Comparison of ENCODE assay signal across 17 mouse cellular contexts in the genomic region with DNA sequence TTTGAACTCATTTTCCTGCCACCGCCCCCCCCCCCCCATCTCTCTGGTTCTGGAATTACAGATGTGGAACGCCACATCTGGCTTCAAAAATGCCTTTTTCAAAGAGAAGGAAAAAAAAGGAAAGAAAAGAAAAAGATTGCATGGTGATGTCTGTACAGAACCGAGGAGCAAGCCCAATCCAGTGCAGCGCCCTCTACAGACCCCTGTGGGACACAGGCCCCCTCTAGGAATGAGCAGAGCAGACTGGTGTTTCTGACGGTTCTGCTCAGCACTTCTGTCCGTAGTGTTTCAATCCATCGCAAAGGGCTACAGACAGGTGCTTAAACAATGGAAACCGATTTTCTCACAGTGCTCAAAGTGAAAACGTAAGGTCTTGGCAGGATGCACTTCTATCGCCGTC. TPM values are rescaled to one million over a fixed set of nuclear protein-coding genes. Genes with fewer than 3 reads are reported as not detected.
DNase-seq lines count a peak whose midpoint lies in the region; ATAC-seq and TF ChIP-seq lines count a peak whose summit lies in the region.
"Had no signal": no experiment of that assay in that cellular context is flagged by ENCODE, and none has a peak within 500 bp of the region (broad histone marks: within the 10 kb centered on the region; RNA-seq: fewer than 3 reads in every experiment).

No protein-coding gene starts in this region.

- H3K9me3 ChIP-seq in heart, embryonic 13.5 days = no peaks in the 10 kb centered on the region
- no peaks in the 10 kb centered on the region for H3K9me3 ChIP-seq in liver, embryonic 14.5 days (ENCODE audit: control insufficient read depth, low read length)
- no peaks in the 10 kb centered on the region for H3K9me3 ChIP-seq in liver, embryonic 11.5 days (ENCODE audit: control insufficient read depth, low read length)
- H3K9me3 ChIP-seq in ES-Bruce4 (replicated peaks; ENCODE audit: control insufficient read depth, insufficient read depth, low read length, poor library complexity, severe bottlenecking) = no peaks in the 10 kb centered on the region
- H3K9me3 ChIP-seq: limb, embryonic 15.5 days; neural tube, embryonic 12.5 days; stomach, embryonic 15.5 days had no signal

- peak; percentile 21; the same call in 1 of the 2 replicates for TF ChIP-seq CTCF in liver, embryonic 14.5 days (IDR thresholded peaks at IDR 0.05; ENCODE audit: low read depth)
- TF ChIP-seq CTCF in ES-Bruce4 (IDR thresholded peaks at IDR 0.05; ENCODE audit: low read depth, low read length) = peak; percentile 51

- H3K36me3 ChIP-seq in heart, embryonic 13.5 days = no peaks in the 10 kb centered on the region
- no peaks in the 10 kb centered on the region for H3K36me3 ChIP-seq in liver, embryonic 14.5 days (replicated peaks; ENCODE audit: control insufficient read depth, insufficient read depth, low read depth)
- no peaks in the 10 kb centered on the region for H3K36me3 ChIP-seq in liver, embryonic 11.5 days (ENCODE audit: control insufficient read depth, insufficient read depth, low read length)
- H3K36me3 ChIP-seq in ES-Bruce4 (ENCODE audit: control insufficient read depth, insufficient read depth, low read length, poor library complexity, severe bottlenecking) = no peaks in the 10 kb centered on the region
- H3K36me3 ChIP-seq: limb, embryonic 15.5 days; neural tube, embryonic 12.5 days; stomach, embryonic 15.5 days had no signal

- intact Hi-C loops in heart, postnatal 14 days (cut with DNase I) = no loop called here

- H3K27me3 ChIP-seq in heart, embryonic 13.5 days (replicated peaks) = peaks cover 32% of the 10 kb centered on the region
- H3K27me3 ChIP-seq in liver, embryonic 14.5 days (ENCODE audit: control insufficient read depth, insufficient read depth, low read length) = no peaks in the 10 kb centered on the region
- no peaks in the 10 kb centered on the region for H3K27me3 ChIP-seq in liver, embryonic 11.5 days (replicated peaks; ENCODE audit: control insufficient read depth, insufficient read depth, low read length)
- H3K27me3 ChIP-seq in ES-Bruce4 (ENCODE audit: control insufficient read depth, insufficient read depth, low read length, poor library complexity, severe bottlenecking) = no peaks in the 10 kb centered on the region
- H3K27me3 ChIP-seq: neural tube, embryonic 12.5 days; stomach, embryonic 15.5 days had no signal

- H3K9ac ChIP-seq in heart, embryonic 13.5 days = peak overlapping the region; percentile 37; the same call in 1 of the 2 replicates
- no peak overlapping the region for H3K9ac ChIP-seq in liver, embryonic 14.5 days (replicated peaks)
- H3K9ac ChIP-seq in liver, embryonic 11.5 days (ENCODE audit: low read depth, low read length) = no peak overlapping the region
- no peak overlapping the region for H3K9ac ChIP-seq in ES-Bruce4 (ENCODE audit: low read depth, poor library complexity, severe bottlenecking)
- H3K9ac ChIP-seq: limb, embryonic 15.5 days; neural tube, embryonic 12.5 days; stomach, embryonic 15.5 days had no signal

- no peak for TF ChIP-seq POLR2A in ES-Bruce4 (IDR thresholded peaks at IDR 0.05; ENCODE audit: insufficient read depth, low read length)

- no peak for TF ChIP-seq EP300 in liver, embryonic 14.5 days (IDR thresholded peaks at IDR 0.05; ENCODE audit: low read depth)
- TF ChIP-seq EP300 in ES-Bruce4 (IDR thresholded peaks at IDR 0.05; ENCODE audit: insufficient read depth, low read depth, low read length) = no peak

- no peak for ATAC-seq in heart, embryonic 13.5 days (ENCODE audit: extremely low read depth, insufficient number of reproducible peaks, low FRiP score, low TSS enrichment)
- ATAC-seq in liver, embryonic 14.5 days (ENCODE audit: insufficient read depth) = no peak
- no peak for ATAC-seq in liver, embryonic 11.5 days (replicated peaks; ENCODE audit: low FRiP score)
- ATAC-seq: intestine, embryonic 16.5 days had no signal

- peak overlapping the region; percentile 21; the same call in 1 of the 2 replicates for H3K4me2 ChIP-seq in heart, embryonic 13.5 days
- no peak overlapping the region for H3K4me2 ChIP-seq in liver, embryonic 14.5 days (ENCODE audit: low read depth)
- H3K4me2 ChIP-seq in liver, embryonic 11.5 days = no peak overlapping the region
- H3K4me2 ChIP-seq: limb, embryonic 15.5 days; neural tube, embryonic 12.5 days; stomach, embryonic 15.5 days had no signal

- H3K4me3 ChIP-seq in heart, embryonic 13.5 days = no peak overlapping the region
- H3K4me3 ChIP-seq in liver, embryonic 14.5 days (ENCODE audit: insufficient read depth in 1 of 2, low read depth in 2 of 2, low read length in 2 of 2) = no peak overlapping the region
- H3K4me3 ChIP-seq in liver, embryonic 11.5 days (ENCODE audit: low read depth, low read length) = no peak overlapping the region
- no peak overlapping the region for H3K4me3 ChIP-seq in ES-Bruce4 (ENCODE audit: low read depth, low read length)
- H3K4me3 ChIP-seq: limb, embryonic 15.5 days; neural tube, embryonic 12.5 days; stomach, embryonic 15.5 days had no signal

- DNase-seq in heart, postnatal 14 days = no peak
- no peak for DNase-seq in liver, embryonic 14.5 days (ENCODE audit: low read depth in 3 of 3, low spot score in 3 of 3)
- DNase-seq in liver, embryonic 11.5 days (ENCODE audit: low spot score) = no peak
- peak; percentile 58 for DNase-seq in R1 (ENCODE audit: low read depth, low spot score)
- DNase-seq in embryo, embryonic 10.5 days (ENCODE audit: low spot score) = no peak
- DNase-seq: adrenal gland, postnatal 25 days; cerebellum, adult 8-10 months; gastrocnemius, postnatal 10 days; kidney, postnatal 14 days; layer of hippocampus, adult 9-11 months; lung, postnatal 10 days had no signal

- no peak overlapping the region for H3K27ac ChIP-seq in heart, embryonic 13.5 days (replicated peaks)
- no peak overlapping the region for H3K27ac ChIP-seq in liver, embryonic 14.5 days
- no peak overlapping the region for H3K27ac ChIP-seq in liver, embryonic 11.5 days (ENCODE audit: low read depth, low read length)
- no peak overlapping the region for H3K27ac ChIP-seq in ES-Bruce4 (ENCODE audit: insufficient read depth, low read length)
- H3K27ac ChIP-seq: limb, embryonic 15.5 days; neural tube, embryonic 12.5 days; stomach, embryonic 15.5 days had no signal

- H3K4me1 ChIP-seq in heart, embryonic 13.5 days = peaks cover 11% of the 10 kb centered on the region
- no peaks in the 10 kb centered on the region for H3K4me1 ChIP-seq in liver, embryonic 14.5 days (replicated peaks; ENCODE audit: control insufficient read depth in 2 of 2, insufficient read depth in 2 of 2, low read length in 1 of 2)
- H3K4me1 ChIP-seq in liver, embryonic 11.5 days (replicated peaks; ENCODE audit: control insufficient read depth, insufficient read depth, low read length) = no peaks in the 10 kb centered on the region
- H3K4me1 ChIP-seq in ES-Bruce4 (ENCODE audit: control insufficient read depth, insufficient read depth, low read length) = no peaks in the 10 kb centered on the region

- 69% methylated on average over 11 of the region's 11 CpGs for WGBS in heart, embryonic 13.5 days
- WGBS in liver, embryonic 14.5 days (ENCODE audit: insufficient replicate concordance) = 66% methylated on average over 11 of the region's 11 CpGs
- WGBS in liver, embryonic 11.5 days = 80% methylated on average over 11 of the region's 11 CpGs

RNA-seq across cellular contexts. Expression of gene Smim20, which starts 55.6 kb away (rescaled TPM):
- polyA plus RNA-seq in heart, embryonic 13.5 days (2015; fragmentation: Nextera tagmentation; extraction: Ambion mirVana) = 149 and 169 TPM in 2 replicates
- 10 to 100 TPM; 80.5 to 80.8 TPM for total RNA-seq in heart, postnatal 14 days (2021)
- polyA plus RNA-seq in liver, embryonic 14.5 days (2012; rRNA removed) = 15.4 and 17.3 TPM in 2 replicates
- polyA plus RNA-seq in liver, embryonic 14.5 days (2014; fragmentation: Nextera tagmentation; extraction: Ambion mirVana) = 35.2 and 38.5 TPM in 2 replicates
- polyA plus RNA-seq in liver, embryonic 11.5 days (2014; fragmentation: Nextera tagmentation; extraction: Ambion mirVana) = 64.4 and 70.2 TPM in 2 replicates
- 20.0 and 33.1 TPM in 2 replicates for polyA plus RNA-seq in ES-Bruce4 (2011; ENCODE audit: insufficient read depth, insufficient read length, low read depth, missing spikeins)
